Mouse (Mus musculus) gastrocnemius, adult 8-10 months (tissue): ENCODE data around the gene A130010J15Rik. TPM values are rescaled to one million over a fixed set of nuclear protein-coding genes. Genes with fewer than 3 reads are reported as not detected.

ENCODE experiments used
- DNase-seq, 2 experiments: peaks; one replicate each; pipeline ENCODE4 v3.0.0; 2022; ENCODE audit warnings: low spot score in 2 of 2
- total RNA-seq, 4 experiments: library from RNA; stranded (reverse); gene quantifications; 2 replicates each; pipeline ENCODE4 v1.2.4; 2022

A130010J15Rik gene
- total RNA-seq: 1 to 10 TPM; 2.6 to 4.8 (median 3.0) TPM

- DNase-seq: no peak
Measured at GRCm38 (mm10) chr1:193167746-193168145, at the start of gene A130010J15Rik. Gene A130010J15Rik (plus strand): TSS chr1:193168046.

GRCm38 (mm10) chr1:193122793-193123192 lies 45.1 kb upstream of the A130010J15Rik start:
- DNase-seq: no peak

DNA sequence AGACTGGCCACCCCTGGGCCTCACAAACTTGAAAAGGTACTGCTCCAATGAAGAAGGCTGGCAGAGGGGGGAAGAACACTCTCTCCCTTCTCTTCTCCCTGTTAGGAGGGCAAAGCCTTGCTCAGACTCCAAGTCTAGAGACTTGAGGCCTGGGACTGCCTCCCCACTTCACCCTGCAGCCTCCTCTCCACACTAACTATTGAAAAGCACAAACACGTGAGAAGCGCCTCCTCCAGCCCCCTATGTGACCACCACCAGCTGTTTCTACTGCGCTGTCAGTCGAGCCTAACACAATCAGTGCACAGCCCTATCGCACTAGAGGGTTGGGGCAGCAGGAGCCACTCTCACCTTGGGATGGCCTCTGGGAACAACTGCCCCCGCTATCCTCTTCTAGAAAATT lies 44.6 kb upstream of the A130010J15Rik start:
- DNase-seq: no peak

DNA sequence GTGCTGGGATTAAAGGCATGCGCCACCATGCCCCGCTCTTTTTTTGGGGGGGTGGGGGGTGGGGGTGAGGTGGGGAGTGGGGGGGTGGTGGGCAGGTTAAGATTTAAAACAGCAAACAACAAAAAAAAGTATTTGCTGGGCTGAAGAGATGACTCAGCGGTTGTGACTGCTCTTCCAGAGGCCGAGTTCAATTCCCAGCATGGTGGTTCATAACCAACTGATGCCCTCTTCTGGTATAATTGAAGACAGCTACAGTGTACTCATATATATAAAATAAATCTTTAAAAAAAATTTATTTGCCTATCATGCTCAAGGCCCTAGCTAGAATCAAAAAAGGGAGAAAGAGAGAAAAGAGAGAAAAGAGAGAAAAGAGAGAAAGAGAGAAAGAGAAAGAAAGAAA lies 42.0 kb upstream of the A130010J15Rik start:
- no peak for DNase-seq

DNA sequence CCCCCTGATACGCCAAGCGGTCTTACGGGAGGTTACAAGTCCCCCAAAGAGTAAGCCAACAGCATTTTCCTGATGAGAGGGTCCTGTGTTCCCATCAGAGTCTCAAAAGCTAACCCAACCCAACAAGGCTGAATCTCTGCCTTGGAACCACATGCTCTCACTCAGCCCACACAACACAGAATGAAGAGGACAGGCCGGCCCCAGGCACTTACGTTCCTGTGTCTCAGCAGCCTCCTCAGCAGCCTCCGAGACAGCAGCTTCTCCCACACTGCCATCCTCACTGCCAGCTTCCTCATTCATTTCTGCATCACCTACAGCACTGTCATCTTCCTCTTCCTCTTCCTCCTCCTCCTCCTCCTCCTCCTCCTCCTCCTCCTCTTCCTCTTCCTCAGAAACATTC lies 39.8 kb upstream of the A130010J15Rik start:
- DNase-seq: no peak

GRCm38 (mm10) chr1:193129321-193129720 lies 38.5 kb upstream of the A130010J15Rik start:
- DNase-seq: no peak

DNA sequence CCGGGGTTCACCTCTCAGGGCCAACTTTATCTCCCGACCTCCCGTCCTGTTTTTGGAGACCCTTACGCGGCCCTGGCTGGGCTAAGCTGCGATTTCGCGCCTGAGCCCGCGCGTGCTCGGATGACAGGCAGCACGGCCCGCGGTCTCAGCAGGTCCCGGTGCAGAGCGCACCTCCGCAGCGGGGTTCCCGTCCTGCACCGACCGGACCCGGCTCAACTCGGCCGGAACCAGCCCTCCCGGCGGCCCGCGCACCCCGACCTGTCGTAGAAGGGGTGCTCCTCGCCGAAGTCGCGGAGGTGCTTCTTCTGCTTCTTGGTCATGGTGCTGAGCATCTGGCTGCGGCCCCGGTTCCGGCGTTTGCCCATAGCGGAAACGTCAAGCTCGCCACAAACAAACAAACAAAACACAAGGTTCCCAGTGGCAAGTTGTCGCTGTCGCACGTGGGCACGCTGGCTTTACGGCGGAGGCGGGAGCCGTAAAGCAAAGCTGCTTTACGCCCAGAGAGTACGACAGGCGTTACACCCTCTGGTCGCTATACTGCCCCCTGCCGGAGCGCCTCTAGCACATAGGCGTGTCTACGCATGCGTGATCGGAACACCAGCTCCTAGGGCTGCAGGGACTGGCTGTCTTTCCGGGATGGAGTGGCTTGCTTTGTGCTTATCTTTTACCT lies 37.9 kb upstream of the A130010J15Rik start, which contains the start of gene Diexf:
Diexf (minus strand) TSS at position 487 of the 670 bp plus-strand sequence.
- DNase-seq: peak; percentile 92 to 93

GRCm38 (mm10) chr1:193130456-193130825 lies 37.4 kb upstream of the A130010J15Rik start:
- DNase-seq: no peak

DNA sequence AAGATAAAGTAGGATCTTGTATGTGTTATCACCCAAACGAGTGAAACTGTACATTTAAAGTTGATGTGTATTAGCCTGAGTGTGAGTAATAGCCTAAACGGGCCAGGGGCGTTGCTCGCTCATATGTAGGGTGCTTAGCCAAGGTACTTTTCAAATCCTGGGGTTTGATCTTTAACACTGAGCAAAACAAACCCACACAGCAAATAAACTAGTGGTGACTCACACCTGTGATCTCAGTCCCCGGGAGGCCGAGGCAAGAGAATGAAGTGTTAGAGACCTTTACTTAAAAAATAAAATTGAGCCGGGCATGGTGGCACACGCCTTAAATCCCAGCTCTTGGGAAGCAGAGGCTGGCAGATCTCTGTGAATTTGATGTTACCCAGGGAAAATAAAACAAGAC lies 37.0 kb upstream of the A130010J15Rik start:
- DNase-seq: no peak

DNA sequence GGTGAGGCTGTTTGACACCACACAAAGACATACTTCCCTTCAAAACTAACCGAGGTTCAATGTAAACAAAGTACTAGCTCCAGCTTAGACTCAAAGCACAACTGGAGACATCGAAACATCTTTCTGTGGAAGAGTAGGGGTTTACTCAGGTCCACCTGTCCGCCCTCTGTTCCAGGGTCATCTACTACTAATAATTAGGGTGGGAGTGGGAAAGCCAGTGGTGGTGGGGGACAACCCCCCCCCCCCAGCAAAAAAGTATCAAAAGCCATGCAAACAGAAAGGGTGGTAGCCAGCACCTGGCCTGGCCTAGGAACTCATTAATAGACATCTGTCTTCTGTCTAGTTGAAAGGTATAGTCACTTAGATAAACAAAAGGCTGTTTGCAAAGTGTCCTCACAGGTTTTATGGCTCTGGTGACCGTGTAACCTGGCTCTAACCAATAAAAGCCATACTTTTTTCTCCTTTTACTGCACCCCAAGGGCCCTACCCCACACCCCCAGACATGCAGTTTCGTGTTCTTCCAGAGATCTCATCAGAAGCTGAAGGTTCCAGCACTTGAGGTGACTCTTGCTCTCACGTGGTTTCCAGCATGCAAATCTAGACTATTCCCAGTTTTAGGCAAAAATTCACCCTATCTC lies 36.4 kb upstream of the A130010J15Rik start:
- DNase-seq: no peak

DNA sequence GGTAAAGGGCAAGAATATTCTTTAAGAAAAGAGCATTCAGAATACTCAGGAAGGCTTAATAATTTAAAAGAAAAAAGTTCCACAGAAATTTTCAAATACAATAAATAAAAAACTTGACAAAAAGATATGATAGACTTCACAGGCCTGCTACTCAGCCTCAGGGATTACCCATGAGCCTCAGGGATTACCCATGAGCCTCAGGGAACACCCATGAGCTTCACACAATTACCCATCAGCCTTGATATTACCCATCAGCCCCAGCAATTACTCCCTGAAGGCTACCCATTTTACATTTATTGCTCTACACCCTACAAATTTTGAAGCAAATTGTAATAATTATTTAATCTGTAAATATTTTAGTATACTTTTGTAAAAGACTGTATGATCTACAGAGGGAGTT lies 35.5 kb upstream of the A130010J15Rik start:
- no peak for DNase-seq

DNA sequence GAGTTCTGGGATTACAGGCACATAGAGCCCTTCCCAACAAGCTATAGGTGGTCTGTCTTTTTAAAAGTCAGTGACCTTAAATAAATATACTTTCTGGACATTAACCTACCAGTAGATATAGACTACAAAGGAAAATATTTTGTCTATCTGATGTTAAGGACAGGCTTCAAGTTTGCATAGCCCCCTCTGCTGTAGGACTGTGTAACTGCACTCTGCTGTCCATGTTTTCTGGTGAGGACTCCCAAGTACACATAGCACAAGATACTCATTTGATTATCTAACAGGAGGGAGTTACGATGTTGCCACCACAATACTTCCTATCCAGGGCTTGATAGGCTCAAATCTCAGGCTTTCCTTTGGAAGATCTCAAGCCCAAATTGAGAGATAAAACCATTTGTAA lies 34.1 kb upstream of the A130010J15Rik start:
- no peak for DNase-seq

- DNase-seq: no peak
Measured at GRCm38 (mm10) chr1:193138087-193138486, 29.8 kb upstream of the A130010J15Rik start.

DNA sequence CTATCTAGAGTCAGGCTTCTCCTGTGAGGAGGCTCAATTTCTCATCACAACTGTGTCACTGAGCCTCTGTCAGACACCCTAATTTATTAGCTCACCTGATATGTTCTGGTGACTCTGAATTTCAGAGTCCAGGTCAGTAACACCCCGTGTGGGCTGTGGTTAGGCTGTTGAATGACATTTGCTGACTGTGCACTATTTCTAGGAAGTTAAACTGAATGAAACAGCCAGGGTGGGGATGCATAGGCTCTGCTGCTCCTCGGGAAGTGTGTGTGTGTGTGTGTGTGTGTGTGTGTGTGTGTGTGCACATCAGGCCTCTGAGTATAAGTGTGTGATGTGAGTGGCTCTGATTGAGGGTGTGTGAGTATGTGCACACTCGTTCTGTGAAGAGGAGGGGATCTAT lies 29.2 kb upstream of the A130010J15Rik start:
- DNase-seq: no peak

GRCm38 (mm10) chr1:193141118-193141517 lies 26.7 kb upstream of the A130010J15Rik start:
- DNase-seq: no peak

DNA sequence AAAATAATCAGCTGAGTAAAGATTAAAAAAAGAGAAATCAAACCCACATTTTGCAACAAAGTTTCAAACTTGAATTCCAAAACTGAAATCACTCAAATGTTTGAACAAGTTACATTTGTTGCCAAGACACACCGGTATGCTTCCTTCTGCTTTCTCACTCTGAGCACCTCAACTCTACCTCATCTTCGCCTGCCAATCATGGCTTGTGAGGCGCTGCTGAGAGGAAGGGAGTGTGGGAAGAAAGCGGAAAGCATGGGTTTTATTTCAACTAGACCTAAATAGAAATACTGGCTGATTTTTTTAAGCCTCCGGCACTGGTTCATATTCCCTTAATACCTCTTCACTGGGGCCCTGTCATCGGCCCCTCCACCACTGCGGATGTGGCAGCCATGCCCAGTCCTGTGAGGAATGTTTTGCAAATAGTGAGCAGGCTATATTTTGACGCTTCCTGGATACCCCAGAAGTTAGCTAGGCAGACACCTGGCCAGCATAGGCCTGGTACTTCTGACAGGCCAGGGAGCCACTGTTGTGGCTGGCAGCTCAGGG lies 25.3 kb upstream of the A130010J15Rik start:
- no peak for DNase-seq

DNA sequence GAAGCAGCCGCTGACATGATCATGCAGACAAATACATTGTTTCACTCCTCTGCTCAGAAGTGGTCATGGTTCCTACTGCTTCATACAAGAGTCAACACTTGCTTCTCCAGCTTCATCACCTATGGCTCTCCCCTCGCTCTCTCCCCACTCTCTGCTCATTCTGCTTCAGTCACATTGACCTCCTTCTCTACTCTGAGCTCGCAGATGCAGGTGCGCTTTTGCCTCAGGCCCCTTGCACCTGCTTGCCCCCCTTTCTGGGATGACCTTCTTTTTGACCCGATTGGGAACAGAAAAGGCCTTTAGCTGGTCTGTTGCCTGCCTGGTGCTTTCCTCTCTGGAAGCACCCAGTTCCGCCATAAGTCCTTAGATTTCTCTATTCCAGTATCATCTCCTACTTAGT lies 23.3 kb upstream of the A130010J15Rik start:
- DNase-seq: no peak

DNA sequence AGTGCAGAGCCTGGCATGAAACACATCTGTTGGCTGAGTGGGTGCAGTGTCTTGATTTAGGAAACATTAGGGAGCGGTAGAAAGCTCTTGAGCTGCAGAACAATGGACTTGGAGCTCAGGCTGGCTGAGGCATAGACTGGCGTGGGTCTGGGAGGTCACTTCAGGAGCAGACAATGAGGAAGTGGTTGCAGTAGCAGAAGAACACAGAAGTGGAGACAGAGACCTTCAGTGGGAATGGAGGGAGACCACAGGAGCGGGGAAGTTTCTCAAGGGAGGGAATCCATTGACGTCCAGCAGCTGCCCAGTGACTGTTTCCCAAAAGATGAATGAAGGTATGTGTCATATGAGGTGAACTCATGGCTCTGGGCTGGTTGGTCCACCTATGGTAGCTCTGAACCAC lies 22.7 kb upstream of the A130010J15Rik start:
- no peak for DNase-seq

GRCm38 (mm10) chr1:193146416-193146815 lies 21.4 kb upstream of the A130010J15Rik start:
- no peak for DNase-seq

- no peak for DNase-seq
Measured at GRCm38 (mm10) chr1:193149231-193149630, 18.6 kb upstream of the A130010J15Rik start.

DNA sequence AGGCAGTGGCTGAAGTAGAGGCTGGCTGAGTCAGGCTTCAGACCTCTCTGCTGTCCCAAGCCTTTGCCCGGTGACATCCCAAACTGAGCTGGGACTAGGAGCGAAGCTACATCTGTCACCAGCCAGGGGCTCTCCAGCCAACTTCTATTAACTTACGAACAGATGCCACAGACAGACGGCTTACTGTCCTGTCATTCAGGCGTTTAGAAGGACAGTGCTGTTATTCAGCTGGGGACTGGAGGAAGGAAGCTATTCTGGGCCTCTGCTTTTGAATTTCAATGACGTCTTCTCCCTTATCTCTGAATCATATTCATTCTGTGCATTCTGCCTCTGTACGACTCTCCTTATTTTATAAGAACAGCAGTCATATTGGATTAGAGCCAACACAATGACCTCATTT lies 16.7 kb upstream of the A130010J15Rik start:
- DNase-seq: no peak

DNA sequence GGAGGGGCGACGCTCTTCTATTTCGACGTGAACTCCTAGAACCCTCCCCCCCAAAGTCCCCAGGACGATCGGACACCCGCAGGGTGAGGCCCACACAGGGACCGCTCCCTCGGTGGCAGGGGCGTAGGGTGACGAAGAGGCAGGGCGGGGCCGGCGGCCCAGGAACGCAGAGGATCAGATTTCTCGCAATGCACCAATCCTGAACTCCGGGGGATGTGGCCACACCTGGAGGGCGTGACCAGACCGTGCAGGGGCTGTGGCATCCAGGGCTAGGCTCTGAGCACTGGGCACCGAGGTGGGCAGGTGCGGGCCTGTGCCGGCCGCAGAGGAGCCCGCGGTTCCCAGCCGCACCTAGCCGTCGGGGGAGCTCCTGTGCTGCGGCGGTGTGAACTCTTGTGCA lies 15.0 kb upstream of the A130010J15Rik start, which contains the start of gene Irf6:
Irf6 (plus strand) TSS at position 240 of the 400 bp plus-strand sequence.
- no peak for DNase-seq

- DNase-seq: no peak
Measured at GRCm38 (mm10) chr1:193153561-193153960, 14.3 kb upstream of the A130010J15Rik start.
